In genomic region chr10:64075944-64076343, GRCm38 (mm10) we compare ENCODE assay signal across 8 mouse cellular contexts. TPM values are rescaled to one million over a fixed set of nuclear protein-coding genes. Genes with fewer than 3 reads are reported as not detected.
DNase-seq lines count a peak whose midpoint lies in the region; ATAC-seq and TF ChIP-seq lines count a peak whose summit lies in the region.

No protein-coding gene starts in this region.

- intact Hi-C loops in heart, postnatal 25 days (cut with DNase I), result no loop called here

- no peaks in the 10 kb centered on the region for H3K27me3 ChIP-seq in midbrain, embryonic 14.5 days (ENCODE audit: control insufficient read depth, insufficient read depth, low read length)
- no peaks in the 10 kb centered on the region for H3K27me3 ChIP-seq in midbrain, embryonic 10.5 days (ENCODE audit: low read depth, poor library complexity, severe bottlenecking)
- H3K27me3 ChIP-seq in myocyte (ENCODE audit: control insufficient read depth, insufficient read depth, insufficient read length), result no peaks in the 10 kb centered on the region

- no peak for ATAC-seq in midbrain, embryonic 14.5 days (ENCODE audit: low FRiP score, low TSS enrichment)

- H3K9me3 ChIP-seq in midbrain, embryonic 14.5 days (ENCODE audit: control insufficient read depth, low read length), result no peaks in the 10 kb centered on the region
- H3K9me3 ChIP-seq in midbrain, embryonic 10.5 days (replicated peaks), result no peaks in the 10 kb centered on the region

- peak; percentile 43 for DNase-seq in midbrain, embryonic 14.5 days
- DNase-seq in midbrain, embryonic 10.5 days (ENCODE audit: low spot score), result no peak
- peak; percentile 49 to 50 for DNase-seq in cerebellum, postnatal 36 days
- DNase-seq in heart, postnatal 25 days (ENCODE audit: low spot score), result peak; percentile 47
- DNase-seq in ovary, postnatal 10 days (ENCODE audit: low spot score), result no peak
- no peak for DNase-seq in ovary, adult 18-20 months (ENCODE audit: low spot score)
- DNase-seq in retina, postnatal 1 day, result no peak

- H3K36me3 ChIP-seq in midbrain, embryonic 14.5 days (ENCODE audit: control insufficient read depth, insufficient read depth, low read length), result no peaks in the 10 kb centered on the region
- H3K36me3 ChIP-seq in midbrain, embryonic 10.5 days, result no peaks in the 10 kb centered on the region
- H3K36me3 ChIP-seq in myocyte (ENCODE audit: control insufficient read depth, insufficient read depth), result no peaks in the 10 kb centered on the region

- H3K79me2 ChIP-seq in myocyte (ENCODE audit: control insufficient read depth, insufficient read depth), result no peaks in the 10 kb centered on the region

- no peak overlapping the region for H3K4me3 ChIP-seq in midbrain, embryonic 14.5 days (replicated peaks; ENCODE audit: low read depth, low read length)
- no peak overlapping the region for H3K4me3 ChIP-seq in midbrain, embryonic 10.5 days
- no peak overlapping the region for H3K4me3 ChIP-seq in myocyte

- H3K27ac ChIP-seq in midbrain, embryonic 14.5 days (replicated peaks; ENCODE audit: low read depth, low read length), result no peak overlapping the region
- no peak overlapping the region for H3K27ac ChIP-seq in midbrain, embryonic 10.5 days (replicated peaks)

- TF ChIP-seq POLR2A in myocyte (IDR thresholded peaks at IDR 0.05; ENCODE audit: insufficient read length, low read depth), result no peak

- H3K9ac ChIP-seq in midbrain, embryonic 14.5 days (replicated peaks; ENCODE audit: low read length), result no peak overlapping the region

- 33% methylated on average over 5 of the region's 5 CpGs for WGBS in midbrain, embryonic 14.5 days
- 40% methylated on average over 5 of the region's 5 CpGs for WGBS in midbrain, embryonic 10.5 days

- peaks cover 7% of the 10 kb centered on the region for H3K4me1 ChIP-seq in midbrain, embryonic 14.5 days (ENCODE audit: control insufficient read depth, insufficient read depth, low read length)
- peaks cover 10% of the 10 kb centered on the region for H3K4me1 ChIP-seq in midbrain, embryonic 10.5 days

- 0 out of 2 replicates have a peak overlapping the region, but pooled peaks have one; percentile 18 for H3K4me2 ChIP-seq in midbrain, embryonic 14.5 days (ENCODE audit: low read length)
- peak overlapping the region; percentile 85 for H3K4me2 ChIP-seq in myocyte (ENCODE audit: low read depth)

- H3ac ChIP-seq in myocyte (ENCODE audit: control insufficient read depth, insufficient read length), result no peak overlapping the region

TF ChIP-seq in myocyte, 11 proteins besides CTCF, POLR2A, EP300 and RAD21:
- TF ChIP-seq POLR2AphosphoS2 (IDR thresholded peaks at IDR 0.05; ENCODE audit: insufficient read length, low read depth) (no peak), TCF3 (IDR thresholded peaks at IDR 0.05; ENCODE audit: insufficient read length, low read depth) (peak; percentile 68), TCF12 (IDR thresholded peaks at IDR 0.05; ENCODE audit: insufficient read depth, poor library complexity, severe bottlenecking) (peak; percentile 78), MYOG (IDR thresholded peaks at IDR 0.05; ENCODE audit: control insufficient read depth in 1 of 3, insufficient read depth in 1 of 3, insufficient read length in 2 of 3, low read depth in 2 of 3) (peak; percentile 73 to 96 (median 90)), MYOD1 (IDR thresholded peaks at IDR 0.05; ENCODE audit: control insufficient read depth in 1 of 3, insufficient read length in 2 of 3, low read depth in 2 of 3) (peak; percentile 67 to 97 (median 96))

RNA-seq across cellular contexts. Expression of gene Lrrtm3, which starts 14.1 kb away (rescaled TPM):
- 27.2 and 27.7 TPM in 2 replicates for polyA plus RNA-seq in midbrain, embryonic 14.5 days (2014; fragmentation: Nextera tagmentation; extraction: Ambion mirVana)
- polyA plus RNA-seq in midbrain, embryonic 10.5 days (2016; fragmentation: Nextera tagmentation; extraction: Ambion mirVana), result 0.96 and 1.8 TPM in 2 replicates
- under 1 TPM in 1 of 2 experiments, not detected in 1; 0.21 TPM for total RNA-seq in heart, postnatal 25 days (2021)
- 0.01 TPM for polyA plus RNA-seq in myocyte (2012; fragmentation: generic; extraction: Trizol)

Comparison
In these comparisons a context has a peak if more than half of its experiments do, and no peak if none do; other contexts are left out.
1. DNase-seq: peak in midbrain, embryonic 14.5 days (single experiment), cerebellum, postnatal 36 days (2 of 2) and heart, postnatal 25 days (single experiment); none in midbrain, embryonic 10.5 days (single experiment), ovary, postnatal 10 days (single experiment), ovary, adult 18-20 months (single experiment) and retina, postnatal 1 day (single experiment).